Mouse (Mus musculus) stomach, postnatal 0 days (tissue): Measurements from ENCODE around the gene Lrrtm3. TPM values are rescaled to one million over a fixed set of nuclear protein-coding genes. Genes with fewer than 3 reads are reported as not detected.
A peak's percentile ranks its signal among the peaks of the same experiment; 100 is the strongest.

Experiments
- ATAC-seq: fragments of 200-750 bp; cut with Nextera tagmentation; 2 replicates; pipeline ENCODE4 v1.8.0; 2017; ENCODE audit not compliant: low FRiP score, low TSS enrichment
- DNase-seq: peaks from one replicate; pipeline ENCODE4 v3.0.0-alpha.2; 2016; ENCODE audit warnings: low spot score
- H3K27ac ChIP-seq: fragments of 300-500 bp; sonication (generic); replicated peaks from 2 replicates; pipeline ENCODE4 v1.5.1; 2014; ENCODE audit warnings: mild to moderate bottlenecking, control low read depth
- H3K27me3 ChIP-seq: fragments of 300-500 bp; sonication (generic); 2 replicates; pipeline ENCODE4 v1.6.1; 2014; ENCODE audit warnings: low read length; ENCODE audit not compliant: control insufficient read depth, insufficient read depth
- H3K36me3 ChIP-seq: fragments of 300-500 bp; sonication (generic); 2 replicates; pipeline ENCODE4 v1.6.1; 2014; ENCODE audit warnings: low read length, mixed read lengths; ENCODE audit not compliant: control insufficient read depth, insufficient read depth
- H3K4me1 ChIP-seq: fragments of 300-500 bp; sonication (generic); replicated peaks from 2 replicates; pipeline ENCODE4 v1.6.1; 2014; ENCODE audit warnings: antibody characterized with exemption; ENCODE audit not compliant: control insufficient read depth, insufficient read depth
- H3K4me2 ChIP-seq: fragments of 300-500 bp; sonication (generic); replicated peaks from 2 replicates; pipeline ENCODE4 v1.6.1; 2014; ENCODE audit warnings: low read depth, mild to moderate bottlenecking, control low read depth, moderate library complexity
- H3K4me3 ChIP-seq: fragments of 300-500 bp; sonication (generic); 2 replicates; pipeline ENCODE4 v1.5.1; 2014; ENCODE audit warnings: low read depth, low read length, control low read depth
- H3K9ac ChIP-seq: fragments of 300-500 bp; sonication (generic); 2 replicates; pipeline ENCODE4 v1.6.1; 2014; ENCODE audit warnings: mild to moderate bottlenecking, low read length, control low read depth, mixed read lengths
- H3K9me3 ChIP-seq: fragments of 300-500 bp; sonication (generic); 2 replicates; pipeline ENCODE4 v1.6.1; 2016; ENCODE audit warnings: low read length; ENCODE audit not compliant: control insufficient read depth
- CTCF ChIP-seq: IDR thresholded peaks from 2 replicates; pipeline ENCODE4 v1.5.1; 2016; ENCODE audit warnings: antibody characterized with exemption, low read depth, mild to moderate bottlenecking, moderate library complexity
- EP300 ChIP-seq: optimal IDR thresholded peaks from 2 replicates; pipeline ENCODE3; 2016; ENCODE audit warnings: antibody characterized with exemption
- WGBS: fragments of 180-500 bp; shearing (Covaris S2); extraction: QIAGEN DNeasy Blood & Tissue Kit; methylation state at CpG from one replicate; pipeline ENCODE4 v1.1.7; 2014; 5-methylcytosine and 5-hydroxymethylcytosine counted together
- polyA plus RNA-seq: library from polyadenylated mRNA; unstranded; fragments of >200 nt; fragmentation: Nextera tagmentation; extraction: Ambion mirVana; gene quantifications from 2 replicates; pipeline ENCODE4 v1.2.1, GENCODE M21; 2015

Lrrtm3 gene
- polyA plus RNA-seq, 1 experiment from 2014 or later = 2.7 TPM

GRCm38 (mm10) chr10:63979410-63979809 lies 110.7 kb downstream of the Lrrtm3 start:
- 48% methylated on average over 2 of the region's 2 CpGs for WGBS
- Histone ChIP-seq H3K36me3 (no peaks in the 10 kb centered on the region), H3K4me3 (no peak overlapping the region), H3K27ac (no peak overlapping the region), H3K4me2 (no peak overlapping the region), H3K27me3 (no peaks in the 10 kb centered on the region), H3K4me1 (no peaks in the 10 kb centered on the region), H3K9ac (no peak overlapping the region), H3K9me3 (no peaks in the 10 kb centered on the region)
- ATAC-seq (no peak), DNase-seq (no peak)
- no peak for TF ChIP-seq CTCF
- TF ChIP-seq EP300 = no peak

GRCm38 (mm10) chr10:63978969-63979368 lies 111.1 kb downstream of the Lrrtm3 start:
- ATAC-seq = no peak
- 75% methylated on average over 5 of the region's 5 CpGs for WGBS
- no peaks in the 10 kb centered on the region for H3K9me3 ChIP-seq

GRCm38 (mm10) chr10:63978535-63978934 lies 111.5 kb downstream of the Lrrtm3 start:
- Histone ChIP-seq H3K27ac (no peak overlapping the region), H3K4me2 (no peak overlapping the region), H3K27me3 (no peaks in the 10 kb centered on the region), H3K9me3 (no peaks in the 10 kb centered on the region), H3K36me3 (no peaks in the 10 kb centered on the region), H3K4me1 (no peaks in the 10 kb centered on the region), H3K4me3 (no peak overlapping the region), H3K9ac (no peak overlapping the region)
- 36% methylated on average over 3 of the region's 3 CpGs for WGBS
- no peak for TF ChIP-seq CTCF
- TF ChIP-seq EP300 = no peak
- ATAC-seq = no peak
- DNase-seq = no peak

More at GRCm38 (mm10) chr10:63978969-63979368, 111.1 kb downstream of the Lrrtm3 start:
- Histone ChIP-seq H3K4me3 (no peak overlapping the region), H3K4me1 (no peaks in the 10 kb centered on the region), H3K36me3 (no peaks in the 10 kb centered on the region), H3K27me3 (no peaks in the 10 kb centered on the region), H3K4me2 (no peak overlapping the region), H3K9ac (no peak overlapping the region), H3K27ac (no peak overlapping the region)
- DNase-seq = no peak
- no peak for TF ChIP-seq CTCF
- TF ChIP-seq EP300 = no peak

GRCm38 (mm10) chr10:63978101-63978500 lies 112.0 kb downstream of the Lrrtm3 start:
- Histone ChIP-seq H3K27me3 (no peaks in the 10 kb centered on the region), H3K4me1 (no peaks in the 10 kb centered on the region), H3K36me3 (no peaks in the 10 kb centered on the region), H3K4me3 (no peak overlapping the region), H3K9ac (no peak overlapping the region), H3K27ac (no peak overlapping the region), H3K4me2 (0 out of 2 replicates have a peak overlapping the region, but pooled peaks have one; percentile 17), H3K9me3 (no peaks in the 10 kb centered on the region)
- TF ChIP-seq EP300 (no peak), CTCF (no peak)
- 12% methylated on average over 11 of the region's 11 CpGs for WGBS
- no peak for DNase-seq
- no peak for ATAC-seq

GRCm38 (mm10) chr10:63972300-63972699 lies 117.8 kb downstream of the Lrrtm3 start:
- H3K27ac ChIP-seq = no peak overlapping the region
- no peak overlapping the region for H3K9ac ChIP-seq
- WGBS = 93% methylated on average over 2 of the region's 2 CpGs
- H3K4me1 ChIP-seq = no peaks in the 10 kb centered on the region
- H3K36me3 ChIP-seq = no peaks in the 10 kb centered on the region
- H3K4me2 ChIP-seq = no peak overlapping the region
- no peak overlapping the region for H3K4me3 ChIP-seq
- DNase-seq (no peak), ATAC-seq (no peak)
- H3K9me3 ChIP-seq = no peaks in the 10 kb centered on the region
- no peaks in the 10 kb centered on the region for H3K27me3 ChIP-seq
- TF ChIP-seq EP300 = no peak
- TF ChIP-seq CTCF = no peak

GRCm38 (mm10) chr10:63954308-63954930 lies 135.7 kb downstream of the Lrrtm3 start:
- no peaks in the 10 kb centered on the region for H3K9me3 ChIP-seq
- no peak overlapping the region for H3K9ac ChIP-seq
- ATAC-seq = no peak
- no peaks in the 10 kb centered on the region for H3K4me1 ChIP-seq
- H3K4me3 ChIP-seq = no peak overlapping the region
- H3K27me3 ChIP-seq = no peaks in the 10 kb centered on the region
- no peak overlapping the region for H3K4me2 ChIP-seq
- TF ChIP-seq CTCF (no peak), EP300 (no peak)
- H3K36me3 ChIP-seq = no peaks in the 10 kb centered on the region
- no peak overlapping the region for H3K27ac ChIP-seq
- 24% methylated on average over 6 of the region's 7 CpGs for WGBS
- DNase-seq = no peak
